Mouse (Mus musculus) neural tube, embryonic 14.5 days (tissue): ENCODE measurements around the gene Lypd5. TPM values are rescaled to one million over a fixed set of nuclear protein-coding genes. Genes with fewer than 3 reads are reported as not detected.

Source experiments
- ATAC-seq: fragments of 200-750 bp; cut with Nextera tagmentation; 2 replicates; pipeline ENCODE4 v1.8.0; 2017; ENCODE audit warnings: low read depth, mild to moderate bottlenecking, moderate TSS enrichment, moderate library complexity
- H3K27ac ChIP-seq: fragments of 300-500 bp; sonication (generic); 2 replicates; pipeline ENCODE4 v1.5.1; 2014; ENCODE audit warnings: low read depth, mild to moderate bottlenecking, control low read depth, low read length, moderate library complexity, mixed read lengths
- H3K27me3 ChIP-seq: fragments of 300-500 bp; sonication (generic); 2 replicates; pipeline ENCODE4 v1.6.1; 2014; ENCODE audit warnings: low read length; ENCODE audit not compliant: control insufficient read depth, insufficient read depth
- H3K36me3 ChIP-seq: fragments of 300-500 bp; sonication (generic); 2 replicates; pipeline ENCODE4 v1.6.1; 2014; ENCODE audit warnings: low read length, mixed read lengths; ENCODE audit not compliant: control insufficient read depth, insufficient read depth
- H3K4me1 ChIP-seq: fragments of 300-500 bp; sonication (generic); 2 replicates; pipeline ENCODE4 v1.6.1; 2014; ENCODE audit warnings: low read length; ENCODE audit not compliant: control insufficient read depth, insufficient read depth
- H3K4me2 ChIP-seq: fragments of 300-500 bp; sonication (generic); 2 replicates; pipeline ENCODE4 v1.6.1; 2014; ENCODE audit warnings: mild to moderate bottlenecking, low read depth, low read length, control low read depth
- H3K4me3 ChIP-seq: fragments of 300-500 bp; sonication (generic); 2 replicates; pipeline ENCODE4 v1.5.1; 2014; ENCODE audit warnings: low read depth, low read length, control low read depth, mixed read lengths
- H3K9ac ChIP-seq: fragments of 300-500 bp; sonication (generic); replicated peaks from 2 replicates; pipeline ENCODE4 v1.6.1; 2014; ENCODE audit warnings: low read depth, mild to moderate bottlenecking, control low read depth, low read length, mixed read lengths
- H3K9me3 ChIP-seq: fragments of 300-500 bp; sonication (generic); 2 replicates; pipeline ENCODE4 v1.6.1; 2016; ENCODE audit warnings: low read length; ENCODE audit not compliant: control insufficient read depth
- WGBS: fragments of 180-500 bp; shearing (Covaris S2); extraction: QIAGEN DNeasy Blood & Tissue Kit; methylation state at CpG from one replicate; pipeline ENCODE4 v1.1.7; 2014; 5-methylcytosine and 5-hydroxymethylcytosine counted together
- polyA plus RNA-seq: library from polyadenylated mRNA; unstranded; fragments of >200 nt; fragmentation: Nextera tagmentation; extraction: Ambion mirVana; gene quantifications from 2 replicates; pipeline ENCODE4 v1.2.1, GENCODE M21; 2014

Lypd5 gene
- polyA plus RNA-seq, 1 experiment from 2014 or later, result not detected

GRCm38 (mm10) chr7:24387059-24387556 lies 38.1 kb downstream of the Lypd5 start:
- H3K27ac ChIP-seq, result no peak overlapping the region
- no peak overlapping the region for H3K9ac ChIP-seq
- no peak for ATAC-seq
- no peak overlapping the region for H3K4me3 ChIP-seq
- H3K4me2 ChIP-seq, result no peak overlapping the region
- H3K4me1 ChIP-seq, result peaks cover 2% of the 10 kb centered on the region; the same call in 1 of the 2 replicates
- H3K9me3 ChIP-seq, result no peaks in the 10 kb centered on the region
- H3K36me3 ChIP-seq, result no peaks in the 10 kb centered on the region
- H3K27me3 ChIP-seq, result no peaks in the 10 kb centered on the region
- 89% methylated on average over 10 of the region's 10 CpGs for WGBS

- Histone ChIP-seq H3K36me3 (no peaks in the 10 kb centered on the region), H3K4me1 (peaks cover 2% of the 10 kb centered on the region; the same call in 1 of the 2 replicates), H3K9ac (no peak overlapping the region), H3K4me3 (no peak overlapping the region), H3K27me3 (no peaks in the 10 kb centered on the region), H3K9me3 (no peaks in the 10 kb centered on the region), H3K4me2 (no peak overlapping the region), H3K27ac (0 out of 2 replicates have a peak overlapping the region, but pooled peaks have one; percentile 28)
- no peak for ATAC-seq
- WGBS, result 59% methylated on average over 13 of the region's 13 CpGs
Observed at GRCm38 (mm10) chr7:24389516-24390187, 40.7 kb downstream of the Lypd5 start.

GRCm38 (mm10) chr7:24390512-24390911 lies 41.5 kb downstream of the Lypd5 start:
- Histone ChIP-seq H3K4me2 (peak overlapping the region; percentile 34; the same call in 1 of the 2 replicates), H3K27ac (peak overlapping the region; percentile 25; the same call in 1 of the 2 replicates), H3K36me3 (no peaks in the 10 kb centered on the region), H3K4me3 (no peak overlapping the region), H3K9me3 (no peaks in the 10 kb centered on the region), H3K9ac (no peak overlapping the region), H3K4me1 (peaks cover 2% of the 10 kb centered on the region; the same call in 1 of the 2 replicates), H3K27me3 (no peaks in the 10 kb centered on the region)
- WGBS, result 23% methylated on average over 7 of the region's 7 CpGs
- ATAC-seq, result peak; percentile 35

GRCm38 (mm10) chr7:24391077-24391476 lies 42.1 kb downstream of the Lypd5 start:
- H3K9me3 ChIP-seq, result no peaks in the 10 kb centered on the region

GRCm38 (mm10) chr7:24391687-24392086 lies 42.7 kb downstream of the Lypd5 start:
- no peak overlapping the region for H3K9ac ChIP-seq
- no peak overlapping the region for H3K4me3 ChIP-seq
- no peak overlapping the region for H3K4me2 ChIP-seq
- peak overlapping the region; percentile 64 for H3K27ac ChIP-seq
- 89% methylated on average over 2 of the region's 2 CpGs for WGBS
- no peak for ATAC-seq
- no peaks in the 10 kb centered on the region for H3K36me3 ChIP-seq
- H3K27me3 ChIP-seq, result no peaks in the 10 kb centered on the region
- peaks cover 2% of the 10 kb centered on the region; the same call in 1 of the 2 replicates for H3K4me1 ChIP-seq
- no peaks in the 10 kb centered on the region for H3K9me3 ChIP-seq

More at GRCm38 (mm10) chr7:24391077-24391476, 42.1 kb downstream of the Lypd5 start:
- Histone ChIP-seq H3K36me3 (no peaks in the 10 kb centered on the region), H3K9ac (no peak overlapping the region), H3K4me3 (peak overlapping the region; percentile 11; the same call in 1 of the 2 replicates), H3K27ac (peak overlapping the region; percentile 64), H3K27me3 (no peaks in the 10 kb centered on the region), H3K4me2 (peak overlapping the region; percentile 34; the same call in 1 of the 2 replicates), H3K4me1 (peaks cover 2% of the 10 kb centered on the region; the same call in 1 of the 2 replicates)
- peak; percentile 93 for ATAC-seq
- WGBS, result 3% methylated on average over 5 of the region's 5 CpGs

GRCm38 (mm10) chr7:24394054-24394453 lies 45.1 kb downstream of the Lypd5 start:
- no peaks in the 10 kb centered on the region for H3K36me3 ChIP-seq
- H3K9ac ChIP-seq, result no peak overlapping the region
- H3K4me1 ChIP-seq, result peaks cover 2% of the 10 kb centered on the region; the same call in 1 of the 2 replicates
- no peak overlapping the region for H3K4me3 ChIP-seq
- ATAC-seq, result no peak
- 87% methylated on average over 2 of the region's 3 CpGs for WGBS
- H3K9me3 ChIP-seq, result no peaks in the 10 kb centered on the region
- H3K27ac ChIP-seq, result no peak overlapping the region
- H3K27me3 ChIP-seq, result no peaks in the 10 kb centered on the region
- H3K4me2 ChIP-seq, result no peak overlapping the region

- H3K4me3 ChIP-seq, result no peak overlapping the region
- H3K27ac ChIP-seq, result no peak overlapping the region
- H3K4me1 ChIP-seq, result peaks cover 1% of the 10 kb centered on the region; the same call in 1 of the 2 replicates
- no peak overlapping the region for H3K4me2 ChIP-seq
- H3K27me3 ChIP-seq, result no peaks in the 10 kb centered on the region
- no peaks in the 10 kb centered on the region for H3K36me3 ChIP-seq
- H3K9ac ChIP-seq, result no peak overlapping the region
- H3K9me3 ChIP-seq, result no peaks in the 10 kb centered on the region
- 72% methylated on average over 15 of the region's 15 CpGs for WGBS
- ATAC-seq, result no peak
Observed at GRCm38 (mm10) chr7:24394475-24395161, 45.6 kb downstream of the Lypd5 start.

GRCm38 (mm10) chr7:24396832-24397231 lies 47.8 kb downstream of the Lypd5 start:
- 85% methylated on average over 11 of the region's 11 CpGs for WGBS
- Histone ChIP-seq H3K4me3 (no peak overlapping the region), H3K36me3 (no peaks in the 10 kb centered on the region), H3K9ac (no peak overlapping the region), H3K27ac (no peak overlapping the region), H3K4me1 (no peaks in the 10 kb centered on the region; the same call in 1 of the 2 replicates), H3K27me3 (no peaks in the 10 kb centered on the region), H3K9me3 (no peaks in the 10 kb centered on the region), H3K4me2 (no peak overlapping the region)
- ATAC-seq, result no peak
